Mouse (Mus musculus) heart, embryonic 13.5 days (tissue): ENCODE data around the gene Aloxe3. TPM values are rescaled to one million over a fixed set of nuclear protein-coding genes. Genes with fewer than 3 reads are reported as not detected.

Experiments
- ATAC-seq: fragments of 200-750 bp; cut with Nextera tagmentation; 2 replicates; pipeline ENCODE4 v1.8.0; 2017; ENCODE audit warnings: moderate TSS enrichment; ENCODE audit not compliant: insufficient number of reproducible peaks, low FRiP score, low TSS enrichment; ENCODE audit errors: extremely low read depth
- H3K27ac ChIP-seq: fragments of 300-500 bp; sonication (generic); replicated peaks from 2 replicates; pipeline ENCODE4 v1.5.1; 2015; ENCODE audit warnings: moderate library complexity, mild to moderate bottlenecking, inconsistent platforms
- H3K27me3 ChIP-seq: fragments of 300-500 bp; sonication (generic); replicated peaks from 2 replicates; pipeline ENCODE4 v1.6.1; 2015; ENCODE audit warnings: mild to moderate bottlenecking, inconsistent platforms
- H3K36me3 ChIP-seq: fragments of 300-500 bp; sonication (generic); 2 replicates; pipeline ENCODE4 v1.6.1; 2015; ENCODE audit warnings: mild to moderate bottlenecking, inconsistent platforms
- H3K4me1 ChIP-seq: fragments of 300-500 bp; sonication (generic); 2 replicates; pipeline ENCODE4 v1.6.1; 2015; ENCODE audit warnings: inconsistent platforms
- H3K4me2 ChIP-seq: fragments of 300-500 bp; sonication (generic); 2 replicates; pipeline ENCODE4 v1.6.1; 2015; ENCODE audit warnings: inconsistent platforms, mild to moderate bottlenecking, moderate library complexity
- H3K4me3 ChIP-seq: fragments of 300-500 bp; sonication (generic); 2 replicates; pipeline ENCODE4 v1.5.1; 2015; ENCODE audit warnings: moderate library complexity, mild to moderate bottlenecking, inconsistent platforms
- H3K9ac ChIP-seq: fragments of 300-500 bp; sonication (generic); 2 replicates; pipeline ENCODE4 v1.6.1; 2015; ENCODE audit warnings: inconsistent platforms, mild to moderate bottlenecking, moderate library complexity
- H3K9me3 ChIP-seq: fragments of 300-500 bp; sonication (generic); 2 replicates; pipeline ENCODE4 v1.6.1; 2016; ENCODE audit warnings: inconsistent platforms
- WGBS: fragments of 180-500 bp; shearing (Covaris S2); methylation state at CpG from one replicate; pipeline ENCODE4 v1.1.7; 2015; ENCODE audit warnings: mixed read lengths; 5-methylcytosine and 5-hydroxymethylcytosine counted together
- polyA plus RNA-seq: library from polyadenylated mRNA; unstranded; fragments of >200 nt; fragmentation: Nextera tagmentation; extraction: Ambion mirVana; gene quantifications from 2 replicates; pipeline ENCODE4 v1.2.1, GENCODE M21; 2015

Gene Aloxe3
- polyA plus RNA-seq, 1 experiment from 2014 or later: 0.13 TPM

DNA sequence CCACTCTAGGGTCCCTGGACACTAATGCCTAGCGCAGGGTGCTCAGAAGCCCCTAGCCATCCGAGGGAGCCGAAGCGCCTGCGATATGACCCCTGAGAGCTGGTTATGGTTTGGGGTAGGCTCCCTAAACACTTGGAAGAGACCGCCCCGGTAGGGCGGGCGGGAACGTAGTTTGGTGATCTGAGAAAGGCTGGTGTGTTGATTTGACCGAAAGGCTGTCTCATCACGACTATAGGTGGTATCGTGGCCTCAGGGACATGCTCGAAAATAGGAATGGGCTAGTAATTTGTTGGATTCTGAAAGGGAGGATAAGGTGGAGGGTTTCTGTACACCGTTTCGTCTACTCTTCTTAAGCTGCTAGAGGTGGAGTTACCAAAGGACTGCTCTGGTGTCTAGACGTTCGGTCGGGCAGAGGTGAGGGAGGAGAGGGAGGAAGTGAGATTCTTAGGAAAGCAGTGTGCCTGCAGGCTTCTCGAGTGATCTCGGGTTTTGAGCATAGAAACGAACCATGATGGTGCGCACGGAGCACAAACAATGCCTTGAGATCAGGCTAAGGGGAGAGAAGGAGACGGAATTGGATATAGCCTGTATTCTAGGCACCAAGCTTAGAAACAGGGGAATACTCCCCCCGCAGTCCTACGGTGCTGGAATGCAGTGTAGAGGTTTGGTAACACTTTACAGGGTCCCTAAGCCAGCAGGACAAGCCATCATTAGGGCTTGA, 30.0 kb upstream of the Aloxe3 start:
- peak overlapping the region; percentile 89 for H3K9ac ChIP-seq
- no peak for ATAC-seq
- H3K4me3 ChIP-seq: peak overlapping the region; percentile 71
- H3K27me3 ChIP-seq: no peaks in the 10 kb centered on the region
- H3K9me3 ChIP-seq: no peaks in the 10 kb centered on the region
- H3K36me3 ChIP-seq: peaks cover 23% of the 10 kb centered on the region
- peak overlapping the region; percentile 98 for H3K27ac ChIP-seq
- 3% methylated on average over 27 of the region's 27 CpGs for WGBS
- H3K4me2 ChIP-seq: peak overlapping the region; percentile 99
- peaks cover 81% of the 10 kb centered on the region for H3K4me1 ChIP-seq

DNA sequence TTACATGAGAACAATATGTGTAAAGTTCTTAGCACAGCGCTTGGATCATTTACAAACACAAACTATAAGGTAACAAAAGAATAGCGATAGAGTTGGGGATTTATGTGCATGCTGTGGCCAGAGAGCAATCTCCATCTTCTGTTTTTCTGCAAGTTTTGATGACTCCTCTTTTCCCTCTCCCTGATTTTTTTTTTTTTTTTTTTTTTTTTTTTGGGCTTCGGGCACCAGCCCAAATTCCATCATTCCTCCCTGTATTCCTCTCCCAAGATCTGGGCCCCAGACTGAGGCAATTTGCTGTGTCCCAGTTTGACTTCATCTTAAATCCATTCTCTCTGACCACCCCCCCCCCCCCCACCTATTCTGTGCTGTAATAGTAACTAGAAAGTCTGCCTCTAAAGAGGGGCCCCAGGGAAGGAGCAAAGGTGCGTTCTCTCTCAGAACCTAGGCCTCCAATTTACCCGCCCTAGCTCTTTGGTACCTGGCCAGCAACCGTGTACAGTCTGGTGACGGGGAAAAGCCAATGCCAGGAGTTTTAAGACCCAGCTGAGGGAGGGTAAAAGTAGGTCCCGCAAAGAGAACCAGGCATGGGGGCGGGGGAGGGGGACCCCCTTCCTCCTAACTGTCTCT, 29.2 kb upstream of the Aloxe3 start:
- H3K4me1 ChIP-seq: peaks cover 79% of the 10 kb centered on the region
- peak overlapping the region; percentile 99 for H3K4me2 ChIP-seq
- no peaks in the 10 kb centered on the region for H3K9me3 ChIP-seq
- no peak for ATAC-seq
- no peaks in the 10 kb centered on the region for H3K27me3 ChIP-seq
- peaks cover 23% of the 10 kb centered on the region for H3K36me3 ChIP-seq
- WGBS: 12% methylated on average over 9 of the region's 9 CpGs
- H3K27ac ChIP-seq: peak overlapping the region; percentile 98
- peak overlapping the region; percentile 71 for H3K4me3 ChIP-seq
- peak overlapping the region; percentile 89 for H3K9ac ChIP-seq

- WGBS: 2% methylated on average over 27 of the region's 29 CpGs
- Histone ChIP-seq H3K27me3 (no peaks in the 10 kb centered on the region), H3K36me3 (peaks cover 24% of the 10 kb centered on the region), H3K4me2 (peak overlapping the region; percentile 99), H3K9me3 (no peaks in the 10 kb centered on the region), H3K27ac (peak overlapping the region; percentile 98), H3K4me1 (peaks cover 71% of the 10 kb centered on the region), H3K4me3 (peak overlapping the region; percentile 71), H3K9ac (peak overlapping the region; percentile 89)
- peak; percentile 42 for ATAC-seq
These were observed 28.5 kb upstream of the Aloxe3 start for GRCm38 (mm10) chr11:69096987-69097900.

DNA sequence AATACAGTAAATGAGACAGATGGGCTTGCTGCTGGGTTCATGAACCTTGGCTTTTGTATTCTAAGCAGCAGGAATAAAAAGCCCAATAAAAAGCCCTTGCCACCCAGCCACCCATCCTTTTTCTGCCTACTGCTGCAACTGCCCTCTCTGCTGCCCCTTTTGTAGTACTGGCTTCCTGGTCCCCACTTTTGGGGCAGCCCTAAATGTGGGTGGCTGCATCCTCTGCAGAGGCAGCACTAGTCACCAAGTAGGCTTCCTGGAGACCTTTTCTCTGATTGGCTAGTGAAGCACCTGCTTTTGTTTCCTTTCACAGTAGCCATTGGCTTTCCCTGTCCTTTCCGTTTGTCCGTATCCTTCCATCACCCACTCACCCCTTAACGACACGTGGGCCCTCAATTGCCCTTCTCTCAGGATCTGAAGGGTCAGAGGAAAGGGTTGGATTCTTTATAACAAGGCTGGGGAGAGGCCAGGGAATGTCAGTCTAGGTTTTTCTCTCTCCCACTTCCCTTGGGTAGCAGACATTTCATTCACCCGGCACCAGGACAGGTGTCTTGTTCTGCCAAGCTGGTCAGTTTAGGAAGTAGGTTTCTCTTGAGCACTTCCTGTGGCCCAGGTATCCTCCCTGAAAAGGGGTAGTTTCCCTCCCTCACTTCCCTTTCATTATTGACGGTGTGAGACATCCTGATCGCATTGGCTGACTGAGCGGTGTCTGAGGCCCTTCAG, 27.5 kb upstream of the Aloxe3 start:
- no peaks in the 10 kb centered on the region for H3K9me3 ChIP-seq
- peak overlapping the region; percentile 89 for H3K9ac ChIP-seq
- no peak for ATAC-seq
- peak overlapping the region; percentile 99 for H3K4me2 ChIP-seq
- H3K36me3 ChIP-seq: peaks cover 28% of the 10 kb centered on the region
- WGBS: 23% methylated on average over 8 of the region's 8 CpGs
- no peaks in the 10 kb centered on the region for H3K27me3 ChIP-seq
- peak overlapping the region; percentile 98 for H3K27ac ChIP-seq
- H3K4me3 ChIP-seq: peak overlapping the region; percentile 71
- H3K4me1 ChIP-seq: peaks cover 64% of the 10 kb centered on the region

GRCm38 (mm10) chr11:69098762-69099091, 27.0 kb upstream of the Aloxe3 start:
- Histone ChIP-seq H3K36me3 (peaks cover 33% of the 10 kb centered on the region), H3K9ac (peak overlapping the region; percentile 89), H3K4me2 (peak overlapping the region; percentile 99), H3K4me1 (peaks cover 63% of the 10 kb centered on the region), H3K27me3 (no peaks in the 10 kb centered on the region), H3K9me3 (no peaks in the 10 kb centered on the region), H3K4me3 (peak overlapping the region; percentile 71), H3K27ac (peak overlapping the region; percentile 98)
- under 1% methylated on average over 19 of the region's 19 CpGs for WGBS
- peak; percentile 55 for ATAC-seq

DNA sequence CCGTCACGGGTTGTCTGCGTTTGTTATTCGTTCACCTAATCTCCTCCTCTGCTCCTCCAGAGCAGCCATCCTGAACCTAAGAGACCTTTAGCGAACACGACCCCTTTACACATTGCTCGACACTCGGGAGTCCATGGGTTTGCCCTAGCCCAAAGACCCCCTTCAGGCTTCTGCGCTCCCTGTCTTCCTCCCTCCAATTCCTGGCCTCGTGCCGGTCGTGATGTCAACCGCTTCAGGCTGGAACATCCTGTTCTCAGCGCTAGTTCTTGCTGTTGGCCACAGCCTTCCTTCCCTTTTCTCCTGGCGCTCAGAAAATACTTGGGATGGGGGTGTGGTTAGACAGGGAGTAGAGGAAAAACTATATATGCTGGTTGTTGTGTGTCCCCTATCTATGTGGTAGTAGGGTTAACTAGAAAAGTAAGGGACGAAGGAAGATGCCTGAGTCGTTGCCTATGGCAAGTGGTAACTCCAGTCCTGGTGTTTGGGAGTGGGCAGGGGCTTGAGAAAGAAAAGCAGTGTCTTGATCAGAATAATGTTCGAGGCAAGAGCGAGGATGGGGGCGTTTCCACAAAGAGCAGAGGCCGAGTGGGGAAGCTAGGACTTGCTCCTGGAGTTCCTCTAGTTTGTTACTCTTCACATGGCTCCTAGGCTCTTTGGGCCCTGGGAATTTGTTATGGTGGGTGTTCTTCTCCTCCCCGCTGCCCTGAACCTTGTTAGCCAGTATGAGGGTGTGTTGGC, 26.4 kb upstream of the Aloxe3 start:
- H3K4me1 ChIP-seq: peaks cover 56% of the 10 kb centered on the region
- peak overlapping the region; percentile 89 for H3K9ac ChIP-seq
- peaks cover 40% of the 10 kb centered on the region for H3K36me3 ChIP-seq
- H3K27ac ChIP-seq: peak overlapping the region; percentile 98
- WGBS: under 1% methylated on average over 22 of the region's 22 CpGs
- ATAC-seq: no peak
- no peaks in the 10 kb centered on the region for H3K9me3 ChIP-seq
- H3K4me3 ChIP-seq: peak overlapping the region; percentile 71
- no peaks in the 10 kb centered on the region for H3K27me3 ChIP-seq
- H3K4me2 ChIP-seq: peak overlapping the region; percentile 99

DNA sequence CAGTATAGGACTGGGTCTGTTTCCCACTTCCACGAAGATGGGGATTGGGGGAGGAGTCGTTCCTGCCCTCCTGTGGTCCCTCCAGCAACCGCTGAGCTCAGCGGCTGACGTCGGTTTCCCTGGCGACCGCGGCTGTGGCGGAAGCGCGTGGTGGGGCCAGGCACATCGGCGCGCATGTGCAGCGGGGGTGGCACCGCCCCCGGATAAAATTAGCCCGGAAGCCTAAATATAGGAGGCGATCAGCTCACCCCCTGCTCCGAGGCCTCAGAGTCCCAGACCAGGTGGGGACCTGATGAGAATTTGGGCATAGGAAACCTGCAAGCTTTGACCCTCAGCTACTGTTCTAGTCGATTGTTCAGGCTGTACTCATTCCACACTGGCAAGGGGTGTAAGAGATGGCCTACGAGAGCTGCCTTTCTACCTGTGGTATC, 25.8 kb upstream of the Aloxe3 start:
- ATAC-seq: peak; percentile 21; the same call in 1 of the 2 replicates
- no peaks in the 10 kb centered on the region for H3K9me3 ChIP-seq
- no peaks in the 10 kb centered on the region for H3K27me3 ChIP-seq
- peak overlapping the region; percentile 71 for H3K4me3 ChIP-seq
- peak overlapping the region; percentile 99 for H3K4me2 ChIP-seq
- H3K27ac ChIP-seq: peak overlapping the region; percentile 98
- WGBS: under 1% methylated on average over 23 of the region's 23 CpGs
- peaks cover 54% of the 10 kb centered on the region for H3K4me1 ChIP-seq
- peaks cover 45% of the 10 kb centered on the region for H3K36me3 ChIP-seq
- H3K9ac ChIP-seq: peak overlapping the region; percentile 89

- WGBS: 85% methylated on average over 20 of the region's 20 CpGs
- H3K9me3 ChIP-seq: no peaks in the 10 kb centered on the region
- peak overlapping the region; percentile 99 for H3K4me2 ChIP-seq
- ATAC-seq: no peak
- peak overlapping the region; percentile 98 for H3K27ac ChIP-seq
- peaks cover 49% of the 10 kb centered on the region for H3K4me1 ChIP-seq
- H3K4me3 ChIP-seq: peak overlapping the region; percentile 71
- H3K36me3 ChIP-seq: peaks cover 54% of the 10 kb centered on the region
- H3K27me3 ChIP-seq: no peaks in the 10 kb centered on the region
- H3K9ac ChIP-seq: peak overlapping the region; percentile 89
These were observed 24.9 kb upstream of the Aloxe3 start for GRCm38 (mm10) chr11:69100639-69101360.

DNA sequence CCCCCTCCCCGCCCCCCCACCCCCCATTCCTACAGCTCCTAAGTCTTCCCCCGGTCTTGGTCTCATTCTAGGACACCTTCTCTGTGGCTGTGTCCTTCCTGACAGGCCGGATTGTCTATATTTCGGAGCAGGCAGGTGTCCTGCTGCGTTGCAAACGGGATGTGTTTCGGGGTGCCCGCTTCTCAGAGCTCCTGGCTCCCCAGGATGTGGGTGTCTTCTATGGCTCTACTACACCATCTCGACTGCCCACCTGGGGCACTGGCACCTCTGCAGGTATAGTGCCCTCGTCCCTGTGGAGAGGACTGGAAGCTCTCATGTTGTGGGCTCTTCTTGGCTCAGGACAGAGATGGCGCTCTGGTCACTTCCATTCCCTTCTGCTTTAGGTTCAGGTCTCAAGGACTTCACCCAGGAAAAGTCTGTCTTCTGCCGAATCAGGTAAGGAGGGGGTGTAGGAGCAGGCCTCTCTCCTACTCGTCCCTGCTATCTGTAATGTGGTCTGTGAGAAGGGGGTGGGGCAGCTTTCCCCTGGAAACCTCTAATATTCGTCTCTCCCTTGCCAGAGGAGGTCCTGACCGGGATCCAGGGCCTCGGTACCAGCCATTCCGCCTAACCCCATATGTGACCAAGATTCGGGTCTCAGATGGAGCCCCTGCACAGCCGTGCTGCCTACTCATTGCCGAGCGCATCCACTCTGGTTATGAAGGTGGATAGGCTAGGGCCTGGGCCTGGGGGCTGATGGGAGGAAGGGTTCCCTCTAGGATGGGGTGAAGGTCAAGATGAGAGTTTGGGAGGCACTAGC, 23.9 kb upstream of the Aloxe3 start:
- peaks cover 64% of the 10 kb centered on the region for H3K36me3 ChIP-seq
- no peaks in the 10 kb centered on the region for H3K27me3 ChIP-seq
- WGBS: 88% methylated on average over 21 of the region's 21 CpGs
- no peak for ATAC-seq
- no peak overlapping the region for H3K4me3 ChIP-seq
- peaks cover 39% of the 10 kb centered on the region for H3K4me1 ChIP-seq
- H3K4me2 ChIP-seq: no peak overlapping the region
- no peak overlapping the region for H3K27ac ChIP-seq
- 0 out of 2 replicates have a peak overlapping the region, but pooled peaks have one; percentile 24 for H3K9ac ChIP-seq
- no peaks in the 10 kb centered on the region for H3K9me3 ChIP-seq
